Mouse (Mus musculus): ENCODE measurements around the gene Fnip2.

GRCm38 (mm10) chr3:79553779-79554178 lies 13.8 kb downstream of the Fnip2 start:
- no peak for TF ChIP-seq POLR2A (IDR thresholded peaks at IDR 0.05; ENCODE audit: insufficient read depth, low read length)
- no peak for TF ChIP-seq CTCF (IDR thresholded peaks at IDR 0.05; ENCODE audit: low read depth, low read length)
